Mouse (Mus musculus) monocyte, adult 2 months (primary cell): Measurements from ENCODE around the gene Snap91.

Experiments used
- DNase-seq, 2 experiments: peaks; one replicate each; pipeline ENCODE4 v3.0.0; 2022; ENCODE audit warnings: low spot score in 2 of 2, low read depth in 1 of 2

Gene Snap91

GRCm38 (mm10) chr9:86745926-86746581 lies 134.4 kb downstream of the Snap91 start:
- no peak for DNase-seq

DNA sequence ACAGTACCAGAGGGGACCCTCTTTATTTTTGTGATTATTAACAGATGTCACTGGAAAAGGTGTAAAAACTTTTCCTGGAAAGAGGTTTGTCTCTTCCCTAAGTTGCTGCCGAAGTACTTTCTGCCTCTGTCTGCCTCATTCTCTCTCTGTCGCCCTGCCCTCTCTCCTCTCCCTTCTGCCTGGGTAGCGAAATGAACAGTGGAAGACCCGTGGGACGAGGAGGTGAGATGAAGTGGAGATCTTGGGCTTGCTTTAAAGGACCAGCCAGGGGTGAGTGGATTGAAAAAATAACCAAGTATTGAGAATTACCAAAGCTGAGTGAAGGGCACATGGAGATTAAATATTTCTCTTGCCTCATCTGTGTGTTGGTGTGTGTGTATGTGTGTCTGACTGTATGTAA lies 136.4 kb downstream of the Snap91 start:
- no peak for DNase-seq

GRCm38 (mm10) chr9:86742959-86743911 lies 137.2 kb downstream of the Snap91 start, which contains the start of gene Prss35:
Gene Prss35, plus strand, starts transcription at chr9:86743649.
- no peak for DNase-seq

- no peak for DNase-seq
Measured at GRCm38 (mm10) chr9:86739971-86740370, 140.5 kb downstream of the Snap91 start.

- no peak for DNase-seq
Measured at GRCm38 (mm10) chr9:86738801-86739200, 141.7 kb downstream of the Snap91 start.

DNA sequence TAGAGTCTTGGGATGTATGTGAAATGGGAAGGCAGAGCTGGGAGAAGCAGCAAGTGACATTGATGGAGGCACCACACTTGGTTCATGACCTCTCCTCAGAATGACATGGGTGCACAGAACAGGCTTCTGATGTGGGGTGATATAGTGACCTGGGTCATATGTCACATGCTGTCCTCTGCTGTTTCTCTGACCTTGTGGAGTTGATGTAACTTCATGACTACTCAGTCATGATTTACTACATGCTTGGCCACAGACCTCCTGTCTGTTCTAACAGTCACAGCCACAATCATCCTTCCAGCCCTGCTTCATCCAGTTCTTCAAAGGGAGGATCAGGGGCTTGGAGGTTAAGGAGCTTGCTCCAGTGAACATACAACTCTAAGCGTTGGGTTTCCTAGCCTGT lies 142.4 kb downstream of the Snap91 start:
- no peak for DNase-seq

DNA sequence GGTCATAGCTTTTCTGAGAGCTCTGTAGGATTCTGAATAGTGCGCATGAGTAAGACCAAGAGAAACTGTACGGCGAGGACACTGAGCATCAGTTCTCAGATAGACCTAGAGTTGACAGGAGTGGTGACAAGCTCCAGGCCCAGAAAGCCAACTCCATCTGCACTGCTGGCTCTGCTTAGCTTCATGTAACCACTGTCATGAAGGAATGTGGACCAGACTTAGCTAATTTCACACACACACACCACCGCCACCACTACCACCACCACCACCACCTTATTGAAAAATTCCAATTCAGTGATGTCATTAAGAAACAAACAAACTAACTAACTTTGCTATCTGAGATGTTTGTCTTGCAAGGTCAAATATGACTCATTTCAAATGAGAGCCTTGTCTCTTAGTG lies 143.5 kb downstream of the Snap91 start:
- no peak for DNase-seq

GRCm38 (mm10) chr9:86734795-86735194 lies 145.7 kb downstream of the Snap91 start:
- no peak for DNase-seq

DNA sequence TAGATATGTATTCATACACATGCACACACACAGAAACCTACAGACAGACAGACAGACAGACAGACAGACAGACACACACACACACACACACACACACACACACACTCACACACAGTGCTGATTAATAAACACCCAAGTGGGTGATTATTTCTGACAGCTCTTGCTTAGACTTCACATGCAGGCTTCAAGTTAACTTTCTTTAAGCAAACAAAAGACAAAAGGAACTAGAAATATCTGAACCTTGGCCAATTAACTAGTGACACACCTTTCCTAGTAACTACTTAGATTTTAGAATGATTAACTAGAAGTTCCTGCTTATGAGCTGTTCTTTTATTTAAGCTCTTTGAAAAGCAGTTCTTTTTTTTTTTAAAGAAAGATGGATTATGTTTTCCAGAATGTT lies 146.1 kb downstream of the Snap91 start:
- DNase-seq = no peak

DNA sequence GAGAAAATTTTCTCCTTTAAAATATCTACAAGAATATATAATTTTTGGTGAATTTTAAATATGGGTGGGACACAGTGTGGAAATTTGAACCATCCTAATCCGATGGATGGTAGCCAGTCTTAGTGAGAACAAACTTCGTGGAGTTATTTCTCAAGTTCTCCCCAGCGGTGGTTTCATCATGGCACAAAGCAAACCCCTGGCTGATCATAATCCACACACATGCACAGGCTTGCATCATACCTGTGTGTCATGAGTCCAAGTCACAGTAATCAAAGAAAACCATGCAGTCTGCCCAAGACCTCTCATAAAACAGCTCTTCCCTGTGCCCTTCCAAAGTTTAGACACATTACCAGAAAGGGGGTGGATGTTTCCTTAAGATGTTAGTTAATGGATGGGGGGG lies 150.6 kb downstream of the Snap91 start:
- no peak for DNase-seq

DNA sequence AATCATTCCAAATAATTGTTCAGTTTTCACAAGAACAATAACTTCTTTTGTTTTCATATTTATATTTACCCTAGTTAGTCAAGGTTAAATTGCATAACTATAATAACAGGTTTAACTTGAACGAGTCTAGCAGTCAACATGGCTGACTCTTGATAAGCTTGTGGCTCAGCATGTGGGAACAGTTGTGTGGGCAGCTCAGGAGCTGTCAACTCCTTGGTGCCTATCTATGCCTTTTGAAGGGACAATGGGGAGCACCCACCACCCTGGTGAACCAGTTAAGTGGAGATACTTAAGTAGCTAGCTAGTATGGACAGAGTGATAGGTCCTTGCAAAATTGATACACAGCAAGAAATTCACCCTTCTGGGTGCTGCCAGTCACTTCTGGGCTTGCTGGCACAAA lies 151.4 kb downstream of the Snap91 start:
- no peak for DNase-seq

DNA sequence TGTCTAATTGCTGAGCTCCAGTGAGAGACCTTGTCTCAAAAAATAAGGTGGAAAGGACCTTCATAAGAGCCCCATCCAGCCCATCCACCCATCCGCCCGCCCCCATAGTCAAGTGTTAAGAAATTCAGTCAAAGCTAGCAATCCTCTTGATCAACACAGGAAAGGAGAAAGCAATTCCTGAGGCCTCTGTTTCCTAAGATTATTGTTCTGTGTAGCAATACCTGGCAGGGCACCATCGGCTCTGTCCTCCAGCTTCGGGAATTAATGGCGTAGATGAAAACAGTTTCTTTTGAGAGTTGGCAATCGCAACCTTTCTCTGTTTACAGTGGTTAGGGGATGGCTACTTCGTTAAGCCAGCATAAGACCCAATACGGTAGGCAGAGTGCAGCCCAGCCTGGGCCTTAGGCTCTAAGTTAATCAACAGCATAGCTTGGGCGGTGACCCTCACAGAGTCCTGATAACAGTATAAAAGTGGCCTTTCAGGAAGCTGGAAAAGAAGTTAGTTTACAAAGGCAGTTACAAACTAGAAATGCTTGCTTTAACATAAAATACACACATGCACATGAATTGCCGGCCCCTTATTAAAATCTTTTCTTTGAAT lies 152.1 kb downstream of the Snap91 start:
- no peak for DNase-seq

- no peak for DNase-seq
Measured at GRCm38 (mm10) chr9:86726381-86726720, 154.1 kb downstream of the Snap91 start.

DNA sequence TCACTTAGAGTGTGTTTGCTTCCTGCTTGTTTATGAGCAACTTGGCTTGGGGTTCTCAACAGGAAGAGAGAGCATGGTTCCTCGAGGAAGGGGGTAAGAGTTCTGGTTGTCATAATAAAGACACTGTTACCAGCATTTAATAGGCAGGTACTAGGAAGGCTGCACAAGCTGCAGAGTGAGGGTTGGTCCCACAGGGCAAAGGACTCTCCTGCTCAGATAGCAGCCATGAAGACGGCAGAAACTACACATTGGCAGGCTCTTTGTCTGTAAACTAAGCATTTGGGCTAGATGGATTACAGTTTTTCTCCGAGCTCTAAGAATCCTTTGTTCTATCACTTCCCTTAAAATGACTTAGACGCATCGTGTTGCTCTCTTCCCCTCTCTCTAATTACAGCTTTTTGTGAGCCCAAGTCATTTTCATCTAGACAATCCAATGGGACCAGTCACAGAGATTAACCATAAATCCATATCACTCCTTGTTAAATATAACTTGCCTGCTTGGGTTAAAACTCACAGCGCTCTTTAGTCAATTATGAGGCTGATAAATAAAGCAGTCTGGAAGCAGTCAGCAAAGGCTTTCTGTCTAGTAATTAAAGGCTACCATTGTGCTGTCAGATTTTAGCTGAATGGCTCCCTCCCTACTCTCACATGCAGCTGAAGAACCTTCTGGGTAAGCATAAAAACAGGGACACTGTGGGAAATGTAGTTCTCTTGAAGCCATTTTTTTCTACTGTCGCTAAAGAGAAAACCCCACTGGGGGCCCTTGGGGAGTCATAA lies 154.7 kb downstream of the Snap91 start:
- no peak for DNase-seq

- DNase-seq = no peak
Measured at GRCm38 (mm10) chr9:86725066-86725465, 155.4 kb downstream of the Snap91 start.

DNA sequence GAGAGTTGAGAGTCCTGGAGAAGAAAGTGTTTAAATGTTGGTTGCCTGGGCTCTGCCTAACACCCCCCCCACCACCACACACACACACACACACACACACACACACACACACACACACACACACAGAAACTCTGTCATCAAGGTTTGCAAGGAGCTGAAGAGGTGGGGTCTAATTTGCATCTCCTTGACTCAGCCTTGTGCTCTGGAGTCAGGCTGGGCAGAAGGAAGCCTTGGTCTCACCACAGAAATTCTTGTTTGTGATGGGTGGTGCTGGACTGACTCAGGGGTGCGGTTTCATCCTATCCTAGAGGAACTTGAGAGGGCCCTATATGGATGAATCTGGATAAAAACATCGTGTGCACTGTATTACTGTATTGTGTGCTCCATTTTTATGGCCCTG lies 159.7 kb downstream of the Snap91 start:
- no peak for DNase-seq

- DNase-seq = no peak
Measured at GRCm38 (mm10) chr9:86720227-86720626, 160.2 kb downstream of the Snap91 start.

DNA sequence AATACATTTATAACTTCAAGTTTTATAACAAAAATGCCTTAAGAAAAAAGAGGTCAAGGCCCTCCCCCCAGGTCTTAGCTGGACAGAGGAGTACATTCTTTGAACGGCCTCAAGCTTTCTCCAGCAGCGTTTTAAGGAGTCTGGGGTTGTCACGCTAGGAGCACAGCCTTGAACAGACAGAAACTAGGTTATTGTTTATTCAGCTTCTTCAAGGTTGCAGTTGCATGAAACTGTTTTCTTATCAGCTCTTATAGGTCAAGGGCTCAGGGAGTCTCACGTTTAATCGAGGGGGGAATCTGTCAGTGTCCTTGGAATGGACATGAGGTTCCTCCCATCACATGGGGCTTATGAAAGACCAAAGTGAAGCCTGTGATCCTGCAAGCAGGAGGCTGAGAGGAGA lies 163.3 kb downstream of the Snap91 start:
- DNase-seq = no peak

- DNase-seq = no peak
Measured at GRCm38 (mm10) chr9:86716540-86716939, 163.9 kb downstream of the Snap91 start.
